Mouse (Mus musculus) liver, embryonic 15.5 days (tissue): ENCODE results near the gene Arpc5. TPM values are rescaled to one million over a fixed set of nuclear protein-coding genes. Genes with fewer than 3 reads are reported as not detected.

Experiments
- ATAC-seq: fragments of 200-750 bp; cut with Nextera tagmentation; 2 replicates; pipeline ENCODE4 v1.8.0; 2017; ENCODE audit warnings: moderate number of reproducible peaks, mild to moderate bottlenecking, moderate library complexity; ENCODE audit not compliant: insufficient read depth
- H3K27ac ChIP-seq: fragments of 300-500 bp; sonication (generic); replicated peaks from 2 replicates; pipeline ENCODE4 v1.5.1; 2015; ENCODE audit warnings: mild to moderate bottlenecking, inconsistent platforms
- H3K27me3 ChIP-seq: fragments of 300-500 bp; sonication (generic); 2 replicates; pipeline ENCODE4 v1.6.1; 2015; ENCODE audit warnings: mild to moderate bottlenecking, inconsistent platforms
- H3K36me3 ChIP-seq: fragments of 300-500 bp; sonication (generic); replicated peaks from 2 replicates; pipeline ENCODE4 v1.6.1; 2015; ENCODE audit warnings: moderate library complexity, mild to moderate bottlenecking, inconsistent platforms
- H3K4me1 ChIP-seq: fragments of 300-500 bp; sonication (generic); replicated peaks from 2 replicates; pipeline ENCODE4 v1.6.1; 2015; ENCODE audit warnings: inconsistent platforms
- H3K4me2 ChIP-seq: fragments of 300-500 bp; sonication (generic); 2 replicates; pipeline ENCODE4 v1.6.1; 2015; ENCODE audit warnings: moderate library complexity, mild to moderate bottlenecking, inconsistent platforms
- H3K4me3 ChIP-seq: fragments of 300-500 bp; sonication (generic); replicated peaks from 2 replicates; pipeline ENCODE4 v1.5.1; 2015; ENCODE audit warnings: mild to moderate bottlenecking, inconsistent platforms
- H3K9ac ChIP-seq: fragments of 300-500 bp; sonication (generic); 2 replicates; pipeline ENCODE4 v1.6.1; 2015; ENCODE audit warnings: moderate library complexity, mild to moderate bottlenecking, inconsistent platforms
- H3K9me3 ChIP-seq: fragments of 300-500 bp; sonication (generic); replicated peaks from 2 replicates; pipeline ENCODE4 v1.6.1; 2016; ENCODE audit warnings: inconsistent platforms
- WGBS: fragments of 180-500 bp; shearing (Covaris S2); methylation state at CpG from one replicate; pipeline ENCODE4 v1.1.7; 2015; ENCODE audit warnings: mixed read lengths; ENCODE audit not compliant: insufficient replicate concordance; 5-methylcytosine and 5-hydroxymethylcytosine counted together
- polyA plus RNA-seq: library from polyadenylated mRNA; unstranded; fragments of >200 nt; fragmentation: Nextera tagmentation; extraction: Ambion mirVana; gene quantifications from 2 replicates; pipeline ENCODE4 v1.2.1, GENCODE M21; 2015

The Arpc5 gene
- polyA plus RNA-seq, 1 experiment from 2014 or later: 146 TPM

- Histone ChIP-seq H3K36me3 (no peaks in the 10 kb centered on the region), H3K4me2 (no peak within 1 kb of the TSS), H3K27ac (no peak within 1 kb of the TSS), H3K4me1 (peaks cover 29% of the 10 kb centered on the region), H3K9ac (no peak within 1 kb of the TSS), H3K9me3 (no peaks in the 10 kb centered on the region), H3K4me3 (no peak within 1 kb of the TSS), H3K27me3 (no peaks in the 10 kb centered on the region)
- WGBS: 12% methylated on average over 2 of the region's 2 CpGs
- ATAC-seq: no peak
Measured at GRCm38 (mm10) chr1:152799897-152800296, 33.6 kb downstream of the Arpc5 start, which contains the start of gene Ncf2. TSS of gene Ncf2 (plus strand) at chr1:152800194.

GRCm38 (mm10) chr1:152800633-152801176 lies 34.4 kb downstream of the Arpc5 start:
- no peak for ATAC-seq
- WGBS: 62% methylated on average over 13 of the region's 13 CpGs

GRCm38 (mm10) chr1:152804907-152805306 lies 38.6 kb downstream of the Arpc5 start:
- no peak for ATAC-seq
- H3K4me2 ChIP-seq: no peak overlapping the region
- no peak overlapping the region for H3K9ac ChIP-seq
- no peaks in the 10 kb centered on the region for H3K36me3 ChIP-seq
- H3K27ac ChIP-seq: no peak overlapping the region
- no peaks in the 10 kb centered on the region for H3K9me3 ChIP-seq
- peaks cover 7% of the 10 kb centered on the region; the same call in 1 of the 2 replicates for H3K4me1 ChIP-seq
- H3K4me3 ChIP-seq: no peak overlapping the region
- no peaks in the 10 kb centered on the region for H3K27me3 ChIP-seq
- WGBS: 40% methylated on average over 6 of the region's 6 CpGs

More at GRCm38 (mm10) chr1:152800633-152801176, 34.4 kb downstream of the Arpc5 start:
- Histone ChIP-seq H3K27me3 (no peaks in the 10 kb centered on the region), H3K9ac (no peak overlapping the region), H3K9me3 (no peaks in the 10 kb centered on the region), H3K4me3 (no peak overlapping the region), H3K27ac (no peak overlapping the region), H3K4me1 (peaks cover 25% of the 10 kb centered on the region), H3K4me2 (no peak overlapping the region), H3K36me3 (no peaks in the 10 kb centered on the region)

GRCm38 (mm10) chr1:152807619-152808391 lies 41.5 kb downstream of the Arpc5 start:
- Histone ChIP-seq H3K27ac (peak overlapping the region; percentile 68), H3K4me2 (0 out of 2 replicates have a peak overlapping the region, but pooled peaks have one; percentile 11), H3K27me3 (no peaks in the 10 kb centered on the region), H3K4me3 (peak overlapping the region; percentile 44), H3K9me3 (no peaks in the 10 kb centered on the region), H3K4me1 (peaks cover 7% of the 10 kb centered on the region; the same call in 1 of the 2 replicates), H3K9ac (no peak overlapping the region), H3K36me3 (no peaks in the 10 kb centered on the region)
- WGBS: 25% methylated on average over 18 of the region's 18 CpGs
- peak; percentile 42; the same call in 1 of the 2 replicates for ATAC-seq

GRCm38 (mm10) chr1:152808392-152808680 lies 42.0 kb downstream of the Arpc5 start:
- 53% methylated on average over 2 of the region's 2 CpGs for WGBS
- H3K4me1 ChIP-seq: peaks cover 7% of the 10 kb centered on the region; the same call in 1 of the 2 replicates
- H3K27ac ChIP-seq: peak overlapping the region; percentile 68
- H3K9ac ChIP-seq: no peak overlapping the region
- ATAC-seq: no peak
- H3K9me3 ChIP-seq: no peaks in the 10 kb centered on the region
- H3K36me3 ChIP-seq: no peaks in the 10 kb centered on the region
- H3K4me3 ChIP-seq: peak overlapping the region; percentile 44
- 0 out of 2 replicates have a peak overlapping the region, but pooled peaks have one; percentile 11 for H3K4me2 ChIP-seq
- H3K27me3 ChIP-seq: no peaks in the 10 kb centered on the region

GRCm38 (mm10) chr1:152809541-152810252 lies 43.4 kb downstream of the Arpc5 start:
- ATAC-seq: no peak
- H3K4me3 ChIP-seq: no peak overlapping the region; the same call in 1 of the 2 replicates
- H3K4me2 ChIP-seq: peak overlapping the region; percentile 23; the same call in 1 of the 2 replicates
- peaks cover 7% of the 10 kb centered on the region; the same call in 1 of the 2 replicates for H3K4me1 ChIP-seq
- WGBS: 43% methylated on average over 8 of the region's 8 CpGs
- no peak overlapping the region for H3K27ac ChIP-seq
- no peaks in the 10 kb centered on the region for H3K9me3 ChIP-seq
- H3K27me3 ChIP-seq: no peaks in the 10 kb centered on the region
- H3K9ac ChIP-seq: no peak overlapping the region
- no peaks in the 10 kb centered on the region for H3K36me3 ChIP-seq

- no peak overlapping the region for H3K4me2 ChIP-seq
Measured at GRCm38 (mm10) chr1:152810533-152811439, 44.4 kb downstream of the Arpc5 start.

GRCm38 (mm10) chr1:152815265-152815701 lies 48.9 kb downstream of the Arpc5 start:
- 51% methylated on average over 7 of the region's 7 CpGs for WGBS
- ATAC-seq: 0 out of 2 replicates have a peak, but pooled peaks have one; percentile 40

More at GRCm38 (mm10) chr1:152810533-152811439, 44.4 kb downstream of the Arpc5 start:
- Histone ChIP-seq H3K36me3 (no peaks in the 10 kb centered on the region), H3K27me3 (no peaks in the 10 kb centered on the region), H3K27ac (no peak overlapping the region), H3K9ac (no peak overlapping the region), H3K4me1 (peaks cover 8% of the 10 kb centered on the region; the same call in 1 of the 2 replicates), H3K9me3 (no peaks in the 10 kb centered on the region), H3K4me3 (no peak overlapping the region)
- WGBS: 59% methylated on average over 13 of the region's 13 CpGs
- ATAC-seq: no peak

GRCm38 (mm10) chr1:152817027-152817769 lies 50.9 kb downstream of the Arpc5 start:
- Histone ChIP-seq H3K9me3 (no peaks in the 10 kb centered on the region), H3K4me2 (no peak overlapping the region), H3K4me3 (no peak overlapping the region), H3K27me3 (no peaks in the 10 kb centered on the region), H3K27ac (no peak overlapping the region), H3K4me1 (peaks cover 9% of the 10 kb centered on the region; the same call in 1 of the 2 replicates), H3K36me3 (no peaks in the 10 kb centered on the region), H3K9ac (no peak overlapping the region)
- 63% methylated on average over 12 of the region's 12 CpGs for WGBS
- no peak for ATAC-seq

More at GRCm38 (mm10) chr1:152815265-152815701, 48.9 kb downstream of the Arpc5 start:
- Histone ChIP-seq H3K27me3 (no peaks in the 10 kb centered on the region), H3K9me3 (no peaks in the 10 kb centered on the region), H3K4me1 (peaks cover 9% of the 10 kb centered on the region; the same call in 1 of the 2 replicates), H3K9ac (no peak overlapping the region), H3K36me3 (no peaks in the 10 kb centered on the region), H3K4me3 (no peak overlapping the region), H3K27ac (no peak overlapping the region), H3K4me2 (no peak overlapping the region)

- 67% methylated on average over 10 of the region's 10 CpGs for WGBS
- Histone ChIP-seq H3K4me2 (no peak overlapping the region), H3K9ac (no peak overlapping the region), H3K27ac (no peak overlapping the region), H3K36me3 (no peaks in the 10 kb centered on the region), H3K9me3 (no peaks in the 10 kb centered on the region), H3K27me3 (no peaks in the 10 kb centered on the region), H3K4me1 (peaks cover 9% of the 10 kb centered on the region; the same call in 1 of the 2 replicates), H3K4me3 (no peak overlapping the region)
- ATAC-seq: no peak
Measured at GRCm38 (mm10) chr1:152817794-152818193, 51.5 kb downstream of the Arpc5 start.
